ENCODE assay signal across 7 mouse cellular contexts in the genomic region with DNA sequence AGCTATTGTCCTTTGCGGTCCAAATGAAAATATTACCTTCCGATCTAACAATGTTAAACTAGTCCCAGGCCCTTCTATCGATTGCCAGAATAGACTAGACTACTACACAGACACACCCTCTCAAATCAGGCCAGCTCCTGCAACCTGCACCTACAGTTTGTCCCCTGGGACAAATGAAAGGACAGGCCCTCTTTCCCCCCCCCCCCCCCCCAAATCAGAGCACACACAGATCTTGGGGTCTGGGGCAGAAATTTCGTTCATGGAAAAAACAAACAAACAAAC.
DNase-seq lines count a peak whose midpoint lies in the region; ATAC-seq and TF ChIP-seq lines count a peak whose summit lies in the region.
"Not testable (repeated sequence)": the region's sequence is repeated elsewhere in the genome, so short reads cannot be mapped to it uniquely, and the experiment has no call there.

No protein-coding gene starts in this region.

- not testable (repeated sequence) for H3K9me3 ChIP-seq in embryonic facial prominence, embryonic 12.5 days; hindbrain, embryonic 12.5 days (replicated peaks); limb, embryonic 14.5 days (ENCODE audit: control insufficient read depth, low read length); midbrain, embryonic 12.5 days; neural tube, embryonic 13.5 days; stomach, embryonic 15.5 days

- not testable (repeated sequence) for H3K9ac ChIP-seq in embryonic facial prominence, embryonic 12.5 days; hindbrain, embryonic 12.5 days; limb, embryonic 14.5 days (ENCODE audit: low read depth, low read length, severe bottlenecking); midbrain, embryonic 12.5 days (replicated peaks); neural tube, embryonic 13.5 days; stomach, embryonic 15.5 days

- H3K27ac ChIP-seq in embryonic facial prominence, embryonic 12.5 days; hindbrain, embryonic 12.5 days; limb, embryonic 14.5 days (replicated peaks; ENCODE audit: low read depth, low read length); midbrain, embryonic 12.5 days (replicated peaks); neural tube, embryonic 13.5 days (replicated peaks); stomach, embryonic 15.5 days: not testable (repeated sequence)

- WGBS in embryonic facial prominence, embryonic 12.5 days, result no CpG with 5 or more reads among the region's 4 CpGs
- no CpG with 5 or more reads among the region's 4 CpGs for WGBS in hindbrain, embryonic 12.5 days
- WGBS in limb, embryonic 14.5 days, result no CpG with 5 or more reads among the region's 4 CpGs
- WGBS in midbrain, embryonic 12.5 days, result no CpG with 5 or more reads among the region's 4 CpGs
- no CpG with 5 or more reads among the region's 4 CpGs for WGBS in neural tube, embryonic 13.5 days
- WGBS in stomach, embryonic 15.5 days, result no CpG with 5 or more reads among the region's 4 CpGs

- peak; percentile 50; the same call in 1 of the 2 replicates for ATAC-seq in common myeloid progenitor, adult 5-6 weeks (replicated peaks; ENCODE audit: low read depth, poor library complexity, severe bottlenecking)
- 0 out of 2 replicates have a peak, but pooled peaks have one; percentile 35 for ATAC-seq in embryonic facial prominence, embryonic 12.5 days (ENCODE audit: insufficient number of reproducible peaks, insufficient read depth, low FRiP score, low TSS enrichment)
- 0 out of 2 replicates have a peak, but pooled peaks have one; percentile 11 for ATAC-seq in hindbrain, embryonic 12.5 days (ENCODE audit: low FRiP score)
- ATAC-seq in limb, embryonic 14.5 days (ENCODE audit: low FRiP score, low read depth), result 0 out of 2 replicates have a peak, but pooled peaks have one; percentile 37
- ATAC-seq in midbrain, embryonic 12.5 days (ENCODE audit: low FRiP score, low read depth), result 0 out of 2 replicates have a peak, but pooled peaks have one; percentile 12
- 0 out of 2 replicates have a peak, but pooled peaks have one; percentile 32 for ATAC-seq in neural tube, embryonic 13.5 days (ENCODE audit: low read depth)
- peak; percentile 47; the same call in 1 of the 2 replicates for ATAC-seq in stomach, embryonic 15.5 days (ENCODE audit: insufficient read depth, low FRiP score, low read depth)

- not testable (repeated sequence) for TF ChIP-seq POLR2A in limb, embryonic 14.5 days (IDR thresholded peaks at IDR 0.05; ENCODE audit: borderline replicate concordance, extremely low read depth, insufficient read depth, insufficient read length)

- not testable (repeated sequence) for H3K27me3 ChIP-seq in embryonic facial prominence, embryonic 12.5 days; hindbrain, embryonic 12.5 days; limb, embryonic 14.5 days (ENCODE audit: control insufficient read depth, insufficient read depth, low read length); midbrain, embryonic 12.5 days; neural tube, embryonic 13.5 days; stomach, embryonic 15.5 days (replicated peaks)

- H3K36me3 ChIP-seq in embryonic facial prominence, embryonic 12.5 days; hindbrain, embryonic 12.5 days; limb, embryonic 14.5 days (ENCODE audit: control insufficient read depth, insufficient read depth, low read length); midbrain, embryonic 12.5 days; neural tube, embryonic 13.5 days; stomach, embryonic 15.5 days: not testable (repeated sequence)

- DNase-seq in limb, embryonic 14.5 days (ENCODE audit: low spot score), result not testable (repeated sequence)

- not testable (repeated sequence) for H3K4me1 ChIP-seq in embryonic facial prominence, embryonic 12.5 days; hindbrain, embryonic 12.5 days; limb, embryonic 14.5 days (ENCODE audit: control insufficient read depth, insufficient read depth, low read length); midbrain, embryonic 12.5 days; neural tube, embryonic 13.5 days (replicated peaks); stomach, embryonic 15.5 days

- not testable (repeated sequence) for H3K4me2 ChIP-seq in embryonic facial prominence, embryonic 12.5 days (replicated peaks); hindbrain, embryonic 12.5 days (replicated peaks); limb, embryonic 14.5 days (replicated peaks; ENCODE audit: low read depth, low read length, severe bottlenecking); midbrain, embryonic 12.5 days (replicated peaks); neural tube, embryonic 13.5 days; stomach, embryonic 15.5 days

- not testable (repeated sequence) for H3K4me3 ChIP-seq in embryonic facial prominence, embryonic 12.5 days; hindbrain, embryonic 12.5 days; limb, embryonic 14.5 days (replicated peaks; ENCODE audit: low read length); midbrain, embryonic 12.5 days; neural tube, embryonic 13.5 days; stomach, embryonic 15.5 days (replicated peaks)
